Mouse (Mus musculus) G1E (cell line): ENCODE measurements at regions not wholly inside any gene's neighbourhood (a gene's known extent, or its start where the extent isn't known, plus 50 kb on each side); places are given as distances from the start of the nearest gene placed in this dataset.
"Not testable (repeated sequence)": the region's sequence is repeated elsewhere in the genome, so short reads cannot be mapped to it uniquely, and the experiment has no call there.

ENCODE experiments used
- GATA1 ChIP-seq: IDR thresholded peaks from 2 replicates; pipeline ENCODE4 v1.6.1; 2012; ENCODE audit warnings: borderline replicate concordance, low read length, inconsistent platforms, mixed read lengths
- POLR2AphosphoS5 ChIP-seq: IDR thresholded peaks from 2 replicates; pipeline ENCODE4 v1.6.1; 2012; ENCODE audit warnings: low read depth, low read length, inconsistent platforms; ENCODE audit not compliant: insufficient replicate concordance

GRCm38 (mm10) chr4:147248541-147248940, 56.9 kb upstream of the Zfp988 start:
- not testable (repeated sequence) for TF ChIP-seq POLR2AphosphoS5, GATA1
